Mouse (Mus musculus) testis, adult 2 months (tissue): ENCODE measurements around the gene Tmem189. TPM values are rescaled to one million over a fixed set of nuclear protein-coding genes. Genes with fewer than 3 reads are reported as not detected.

ENCODE experiments used
- H3K27ac ChIP-seq: fragments of 200-500 bp; 2 replicates; pipeline ENCODE4 v1.5.1; 2012; ENCODE audit warnings: low read depth, low read length; ENCODE audit not compliant: control insufficient read depth, insufficient read depth
- H3K27me3 ChIP-seq: fragments of 200-500 bp; 2 replicates; pipeline ENCODE4 v1.6.1; 2012; ENCODE audit warnings: mild to moderate bottlenecking, low read length, moderate library complexity; ENCODE audit not compliant: control insufficient read depth, insufficient read depth
- H3K36me3 ChIP-seq: fragments of 200-500 bp; 2 replicates; pipeline ENCODE4 v1.6.1; 2012; ENCODE audit warnings: mild to moderate bottlenecking, low read length; ENCODE audit not compliant: control insufficient read depth, insufficient read depth
- H3K4me1 ChIP-seq: fragments of 200-500 bp; 2 replicates; pipeline ENCODE4 v1.6.1; 2012; ENCODE audit warnings: low read length; ENCODE audit not compliant: control insufficient read depth, insufficient read depth
- H3K4me3 ChIP-seq: fragments of 200-500 bp; 2 replicates; pipeline ENCODE4 v1.5.1; 2012; ENCODE audit warnings: low read depth, mild to moderate bottlenecking, low read length, moderate library complexity, mixed read lengths; ENCODE audit not compliant: control insufficient read depth
- CTCF ChIP-seq: fragments of 200-500 bp; IDR thresholded peaks from 2 replicates; pipeline ENCODE4 v1.5.1; 2012; ENCODE audit warnings: low read depth, mild to moderate bottlenecking, inconsistent platforms, low read length, moderate library complexity; ENCODE audit not compliant: control insufficient read depth, insufficient read depth, insufficient replicate concordance
- POLR2A ChIP-seq: fragments of 200-500 bp; IDR thresholded peaks from 2 replicates; pipeline ENCODE4 v1.6.1; 2012; ENCODE audit warnings: low read depth, mild to moderate bottlenecking, inconsistent platforms, low read length, moderate library complexity; ENCODE audit not compliant: control insufficient read depth
- polyA plus RNA-seq: library from polyadenylated mRNA; depleted of rRNA; stranded (reverse); fragments of >200 nt; gene quantifications from 2 replicates; pipeline ENCODE4 v1.2.3, GENCODE M21; 2012

Gene Tmem189
- polyA plus RNA-seq, 1 experiment: 97.4 TPM

DNA sequence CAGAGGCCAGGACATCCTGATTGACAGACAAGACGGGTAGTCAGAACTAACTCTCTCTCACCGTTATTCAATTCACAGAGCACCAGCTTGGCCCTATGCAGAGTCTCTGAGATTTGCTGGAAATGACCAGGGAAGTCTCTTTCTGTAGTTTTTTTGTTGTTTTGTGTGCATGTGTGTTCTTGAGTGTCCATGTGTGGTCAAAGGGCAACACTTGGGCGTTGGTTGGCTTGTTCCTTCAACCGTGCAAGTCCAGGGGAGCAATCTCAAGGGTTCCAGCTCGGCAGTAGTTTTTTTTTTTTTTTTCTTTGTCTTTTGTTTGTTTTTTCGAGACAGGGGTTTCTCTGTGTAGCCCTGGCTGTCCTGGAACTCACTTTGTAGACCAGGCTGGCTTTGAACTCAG, 26.9 kb downstream of the Tmem189 start:
- TF ChIP-seq POLR2A: no peak
- TF ChIP-seq CTCF: no peak
- Histone ChIP-seq H3K27me3 (no peaks in the 10 kb centered on the region), H3K4me3 (peak overlapping the region; percentile 79), H3K4me1 (peaks cover 16% of the 10 kb centered on the region), H3K36me3 (no peaks in the 10 kb centered on the region), H3K27ac (no peak overlapping the region)

DNA sequence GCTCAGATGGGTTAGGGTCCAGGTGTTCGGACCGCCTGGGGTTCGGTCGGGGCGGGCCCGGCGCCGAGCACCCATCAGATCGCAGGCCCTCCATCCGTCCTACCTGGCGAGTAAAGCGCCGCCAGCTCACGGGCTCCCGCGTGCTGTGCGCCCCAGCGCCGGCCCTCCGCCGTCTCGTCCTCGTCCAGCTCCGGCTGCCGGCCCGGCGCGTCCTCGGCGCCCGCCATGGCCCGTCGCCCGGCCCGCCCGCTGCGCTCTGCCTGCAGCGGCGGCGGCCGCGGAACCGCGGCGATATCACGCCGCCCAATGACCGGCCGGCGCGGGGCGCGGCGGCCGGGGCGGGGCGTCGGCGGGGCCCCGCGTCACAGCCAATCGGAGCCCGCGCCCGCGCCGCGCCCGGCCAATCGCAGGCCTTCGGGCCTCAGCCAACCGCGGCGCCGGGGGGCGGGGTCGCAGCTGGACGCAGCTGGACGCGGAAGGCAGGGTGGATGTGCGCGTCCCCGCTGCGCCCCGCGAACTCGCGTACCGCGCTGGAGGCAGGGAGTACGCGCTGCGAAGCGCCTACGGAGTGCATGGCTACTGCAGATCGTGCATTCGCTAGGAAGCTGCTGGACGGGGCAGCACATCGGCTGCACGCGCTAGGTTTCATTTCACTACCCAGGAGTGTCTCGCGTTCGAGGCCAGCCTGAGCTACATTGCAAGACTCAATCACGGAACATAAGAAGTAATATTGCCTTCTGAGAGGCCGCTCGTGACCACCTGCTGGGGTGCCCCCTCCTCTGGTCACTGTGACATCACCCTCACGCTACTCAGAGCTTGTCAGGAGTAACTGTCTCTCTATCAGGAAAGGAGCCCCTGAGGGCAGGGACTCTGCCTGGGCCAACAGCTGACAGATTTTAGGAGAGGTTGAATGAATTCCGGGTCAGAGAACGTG, 28.1 kb downstream of the Tmem189 start, which contains the start of gene Gm20431:
Gene Gm20431, minus strand, starts transcription at position 227 of the 934 bp plus-strand sequence.
- Histone ChIP-seq H3K27ac (peak within 1 kb of the TSS; percentile 14; the same call in 1 of the 2 replicates), H3K36me3 (no peaks in the 10 kb centered on the region), H3K4me3 (peak within 1 kb of the TSS; percentile 86), H3K4me1 (peaks cover 16% of the 10 kb centered on the region), H3K27me3 (no peaks in the 10 kb centered on the region)
- 0 out of 2 replicates have a peak, but pooled peaks have one; percentile 14 for TF ChIP-seq CTCF
- TF ChIP-seq POLR2A: peak; percentile 80

DNA sequence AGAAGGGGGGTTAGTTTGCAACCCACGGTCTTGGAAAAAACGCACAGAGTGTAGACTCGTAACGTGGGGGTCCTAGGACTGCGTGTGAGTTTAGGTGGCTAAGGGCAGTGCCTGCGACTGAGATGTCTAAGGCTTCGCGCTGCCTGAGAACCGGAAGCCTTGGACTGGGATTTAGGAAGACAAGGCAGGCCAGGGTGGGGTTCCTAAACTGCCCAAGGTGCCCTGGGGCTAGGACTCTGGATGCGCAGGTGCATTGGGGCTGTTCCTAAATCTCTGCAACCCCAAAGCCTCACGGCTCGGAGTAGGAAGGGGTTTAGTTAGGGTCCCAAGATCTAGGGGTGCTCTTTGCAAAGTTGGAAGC, 29.0 kb downstream of the Tmem189 start:
- peaks cover 16% of the 10 kb centered on the region for H3K4me1 ChIP-seq
- H3K27ac ChIP-seq: no peak overlapping the region
- no peak for TF ChIP-seq POLR2A
- no peak for TF ChIP-seq CTCF
- no peaks in the 10 kb centered on the region for H3K27me3 ChIP-seq
- H3K36me3 ChIP-seq: no peaks in the 10 kb centered on the region
- H3K4me3 ChIP-seq: peak overlapping the region; percentile 86

DNA sequence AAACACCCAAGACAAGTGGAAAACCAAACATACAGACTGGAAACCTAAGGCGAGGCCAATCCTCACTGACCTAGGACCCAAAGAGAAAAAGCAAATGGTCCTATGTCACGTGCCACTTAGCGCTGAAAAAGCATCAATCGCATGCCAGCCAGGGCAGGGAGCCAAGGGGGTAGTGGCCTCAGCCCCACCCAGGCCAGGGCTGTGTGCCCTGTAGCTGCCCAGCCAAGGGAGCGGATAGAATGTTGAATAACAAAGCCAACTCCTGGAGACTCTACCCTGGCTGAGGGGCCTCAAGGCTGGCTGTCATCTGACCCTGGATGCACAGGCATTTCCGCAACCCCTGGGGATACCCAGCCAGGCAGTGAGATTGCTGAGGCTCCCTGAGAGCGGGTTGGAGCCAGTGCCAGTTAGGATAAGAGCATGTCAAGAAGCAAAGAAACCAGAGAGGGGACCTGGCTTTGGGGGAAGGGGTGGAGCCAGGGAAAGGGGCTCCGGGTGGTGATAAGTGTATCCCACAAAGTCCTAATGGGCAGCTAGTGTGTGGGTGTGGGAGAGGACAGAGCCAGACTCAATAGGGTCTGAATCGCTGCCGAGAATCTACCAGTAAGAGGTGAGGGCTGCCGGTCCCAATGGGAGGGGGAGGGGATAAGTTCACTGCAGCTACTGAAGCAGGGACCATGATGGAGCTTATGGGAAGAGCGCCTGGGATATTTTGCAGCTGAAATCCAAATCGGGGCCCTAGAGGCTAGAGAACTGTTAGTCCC, 29.6 kb downstream of the Tmem189 start:
- no peak overlapping the region for H3K27ac ChIP-seq
- peaks cover 16% of the 10 kb centered on the region for H3K4me1 ChIP-seq
- H3K4me3 ChIP-seq: peak overlapping the region; percentile 86
- no peaks in the 10 kb centered on the region for H3K36me3 ChIP-seq
- H3K27me3 ChIP-seq: no peaks in the 10 kb centered on the region
- no peak for TF ChIP-seq POLR2A

DNA sequence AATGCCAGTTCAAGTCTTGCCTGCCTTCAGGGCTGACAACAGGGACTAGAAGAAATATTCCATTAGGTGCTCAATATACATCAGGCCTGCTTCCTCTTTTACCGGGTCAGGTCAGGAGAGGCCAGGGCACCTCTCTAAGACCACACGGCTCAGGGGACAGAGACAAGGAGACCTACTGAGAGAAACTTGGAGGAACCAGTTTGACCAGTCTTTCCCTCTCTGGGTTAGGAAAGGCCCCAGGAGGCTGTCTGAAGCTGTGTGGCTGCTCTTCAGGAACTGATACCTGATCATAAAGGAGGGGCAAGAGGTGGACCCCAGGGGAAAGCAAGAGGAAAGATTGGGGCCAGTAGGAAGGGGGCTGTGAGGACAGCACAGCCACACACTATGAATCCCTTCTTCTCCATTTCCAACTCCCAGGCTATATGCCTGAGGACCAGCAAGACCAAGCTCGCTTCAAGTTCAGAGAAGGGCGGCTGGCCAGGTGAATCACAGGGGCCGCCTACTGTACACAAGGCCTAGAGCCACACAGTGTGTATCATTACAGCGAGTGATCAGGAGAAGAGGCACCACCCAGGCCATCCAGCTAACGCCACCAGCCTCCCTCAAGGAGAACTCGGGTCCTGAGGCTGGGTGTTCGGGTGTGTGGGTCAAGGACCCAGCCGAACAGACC, 30.3 kb downstream of the Tmem189 start:
- Histone ChIP-seq H3K4me1 (peaks cover 16% of the 10 kb centered on the region), H3K4me3 (peak overlapping the region; percentile 86), H3K27ac (no peak overlapping the region), H3K27me3 (no peaks in the 10 kb centered on the region), H3K36me3 (no peaks in the 10 kb centered on the region)
- TF ChIP-seq CTCF (no peak), POLR2A (no peak)

DNA sequence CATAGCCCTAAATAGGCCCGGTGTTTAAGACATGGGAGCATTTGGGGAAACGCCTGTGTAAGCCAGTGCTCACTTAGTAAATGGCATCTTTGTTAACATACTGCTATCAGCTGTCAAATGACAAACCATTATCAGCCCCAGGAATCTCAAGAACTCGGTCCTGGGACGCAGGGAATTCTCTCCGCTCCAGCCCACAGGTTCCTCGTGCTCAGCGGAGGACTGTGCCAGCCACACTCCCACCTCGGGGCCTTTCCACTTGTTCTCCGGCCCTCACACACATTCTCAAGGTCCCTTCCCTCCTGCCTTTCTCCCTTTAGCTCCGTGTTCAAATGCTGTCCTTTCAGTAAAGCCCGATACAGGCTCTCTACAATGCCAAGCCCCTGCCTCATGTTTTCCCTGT, 30.9 kb downstream of the Tmem189 start:
- Histone ChIP-seq H3K27me3 (no peaks in the 10 kb centered on the region), H3K27ac (no peak overlapping the region), H3K36me3 (no peaks in the 10 kb centered on the region), H3K4me3 (no peak overlapping the region), H3K4me1 (peaks cover 16% of the 10 kb centered on the region)
- TF ChIP-seq POLR2A: no peak
- TF ChIP-seq CTCF: no peak

DNA sequence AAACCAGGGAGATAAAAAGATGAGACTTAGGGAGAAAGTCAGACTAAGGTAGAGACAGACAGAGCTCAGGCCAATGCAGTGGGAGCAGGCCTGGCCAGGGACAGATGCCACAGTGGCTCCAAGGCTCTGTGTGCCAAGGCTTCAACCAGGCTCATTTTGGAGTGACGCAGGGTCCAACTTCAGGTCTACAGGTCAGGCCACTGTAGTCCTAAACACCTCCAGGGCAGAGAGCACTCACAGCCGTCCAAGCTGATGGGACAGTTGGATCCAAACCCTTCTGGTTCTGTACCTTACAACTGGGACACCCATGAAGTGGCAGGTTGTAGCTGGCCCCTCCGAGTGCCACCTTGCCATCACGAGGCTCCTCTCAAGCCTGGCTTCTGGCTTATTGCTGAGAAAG, 31.6 kb downstream of the Tmem189 start:
- no peaks in the 10 kb centered on the region for H3K27me3 ChIP-seq
- H3K36me3 ChIP-seq: no peaks in the 10 kb centered on the region
- H3K4me1 ChIP-seq: peaks cover 17% of the 10 kb centered on the region
- H3K27ac ChIP-seq: no peak overlapping the region
- no peak overlapping the region for H3K4me3 ChIP-seq
- TF ChIP-seq POLR2A: no peak
- TF ChIP-seq CTCF: no peak
